Mouse (Mus musculus): ENCODE measurements around the gene Hist1h1d. TPM values are rescaled to one million over a fixed set of nuclear protein-coding genes. Genes with fewer than 3 reads are reported as not detected.
"Not testable (repeated sequence)": the region's sequence is repeated elsewhere in the genome, so short reads cannot be mapped to it uniquely, and the experiment has no call there.

Hist1h1d gene
- polyA plus RNA-seq, 1 experiment from 2014 or later: 0.09 TPM

- H3K36me3 ChIP-seq: no peaks in the 10 kb centered on the region
- WGBS: 74% methylated on average over 5 of the region's 5 CpGs
Measured at GRCm38 (mm10) chr13:23538249-23538648, 14.8 kb upstream of the Hist1h1d start.

GRCm38 (mm10) chr13:23539821-23540220 lies 13.2 kb upstream of the Hist1h1d start:
- not testable (repeated sequence) for H3K9me3 ChIP-seq (replicated peaks); H3K4me2 ChIP-seq; H3K27ac ChIP-seq (replicated peaks); H3K4me1 ChIP-seq; H3K9ac ChIP-seq (replicated peaks); H3K27me3 ChIP-seq (replicated peaks); ATAC-seq (ENCODE audit: low FRiP score); H3K36me3 ChIP-seq; H3K4me3 ChIP-seq (replicated peaks)
- WGBS: 73% methylated on average over 1 of the region's 1 CpGs

More at GRCm38 (mm10) chr13:23538249-23538648, 14.8 kb upstream of the Hist1h1d start:
- Histone ChIP-seq H3K4me3 (replicated peaks) (no peak overlapping the region), H3K4me2 (no peak overlapping the region), H3K9me3 (replicated peaks) (no peaks in the 10 kb centered on the region), H3K4me1 (peaks cover 17% of the 10 kb centered on the region), H3K27ac (replicated peaks) (no peak overlapping the region), H3K27me3 (replicated peaks) (no peaks in the 10 kb centered on the region), H3K9ac (replicated peaks) (no peak overlapping the region)
- ATAC-seq (ENCODE audit: low FRiP score): no peak

- H3K27me3 ChIP-seq (replicated peaks): no peaks in the 10 kb centered on the region
- WGBS: 94% methylated on average over 3 of the region's 3 CpGs
- H3K36me3 ChIP-seq: no peaks in the 10 kb centered on the region
- no peak overlapping the region for H3K4me2 ChIP-seq
- H3K4me3 ChIP-seq (replicated peaks): no peak overlapping the region
- H3K27ac ChIP-seq (replicated peaks): no peak overlapping the region
- H3K4me1 ChIP-seq: peaks cover 5% of the 10 kb centered on the region
- ATAC-seq (ENCODE audit: low FRiP score): no peak
- no peak overlapping the region for H3K9ac ChIP-seq (replicated peaks)
- no peaks in the 10 kb centered on the region for H3K9me3 ChIP-seq (replicated peaks)
Measured at GRCm38 (mm10) chr13:23541497-23541896, 11.6 kb upstream of the Hist1h1d start.

GRCm38 (mm10) chr13:23542225-23542980 lies 10.7 kb upstream of the Hist1h1d start:
- WGBS: 4% methylated on average over 3 of the region's 3 CpGs
- Histone ChIP-seq H3K27ac (replicated peaks) (peak overlapping the region; percentile 75), H3K4me2 (peak overlapping the region; percentile 67), H3K9ac (replicated peaks) (peak overlapping the region; percentile 49), H3K4me3 (replicated peaks) (peak overlapping the region; percentile 42)
- not testable (repeated sequence) for H3K36me3 ChIP-seq; H3K27me3 ChIP-seq (replicated peaks); ATAC-seq (ENCODE audit: low FRiP score); H3K9me3 ChIP-seq (replicated peaks); H3K4me1 ChIP-seq

GRCm38 (mm10) chr13:23542999-23543607 lies 10.0 kb upstream of the Hist1h1d start, which contains the start of gene Hist1h2bh:
Gene Hist1h2bh, minus strand, starts transcription at chr13:23543392.
- not testable (repeated sequence) for H3K36me3 ChIP-seq; H3K4me1 ChIP-seq; H3K27me3 ChIP-seq (replicated peaks); H3K9me3 ChIP-seq (replicated peaks)
- peak within 1 kb of the TSS; percentile 67 for H3K4me2 ChIP-seq
- peak within 1 kb of the TSS; percentile 88 for H3K27ac ChIP-seq (replicated peaks)
- WGBS: 1% methylated on average over 39 of the region's 42 CpGs
- H3K4me3 ChIP-seq (replicated peaks): peak within 1 kb of the TSS; percentile 52
- ATAC-seq (ENCODE audit: low FRiP score): peak; percentile 90
- H3K9ac ChIP-seq (replicated peaks): peak within 1 kb of the TSS; percentile 49

GRCm38 (mm10) chr13:23543965-23544786 lies 8.9 kb upstream of the Hist1h1d start, which contains the start of gene Hist1h3f:
Gene Hist1h3f, plus strand, starts transcription at chr13:23544052.
- Histone ChIP-seq H3K4me3 (replicated peaks) (peak within 1 kb of the TSS; percentile 52), H3K27ac (replicated peaks) (peak within 1 kb of the TSS; percentile 88), H3K9me3 (replicated peaks) (no peaks in the 10 kb centered on the region), H3K27me3 (replicated peaks) (no peaks in the 10 kb centered on the region), H3K4me2 (peak within 1 kb of the TSS; percentile 67), H3K36me3 (no peaks in the 10 kb centered on the region), H3K9ac (replicated peaks) (peak within 1 kb of the TSS; percentile 54), H3K4me1 (peaks cover 5% of the 10 kb centered on the region)
- peak; percentile 96 for ATAC-seq (ENCODE audit: low FRiP score)
- 1% methylated on average over 27 of the region's 45 CpGs for WGBS

GRCm38 (mm10) chr13:23544787-23545120 lies 8.3 kb upstream of the Hist1h1d start:
- H3K4me1 ChIP-seq; ATAC-seq (ENCODE audit: low FRiP score); H3K9ac ChIP-seq (replicated peaks); H3K9me3 ChIP-seq (replicated peaks); H3K27me3 ChIP-seq (replicated peaks); H3K36me3 ChIP-seq: not testable (repeated sequence)
- 0 out of 2 replicates have a peak overlapping the region, but pooled peaks have one; percentile 88 for H3K27ac ChIP-seq (replicated peaks)
- WGBS: 0% methylated on average over 14 of the region's 14 CpGs
- H3K4me2 ChIP-seq: peak overlapping the region; percentile 67
- peak overlapping the region; percentile 52 for H3K4me3 ChIP-seq (replicated peaks)

GRCm38 (mm10) chr13:23546694-23547093 lies 6.4 kb upstream of the Hist1h1d start:
- ATAC-seq (ENCODE audit: low FRiP score): no peak
- Histone ChIP-seq H3K27ac (replicated peaks) (no peak overlapping the region), H3K4me1 (peaks cover 11% of the 10 kb centered on the region), H3K36me3 (no peaks in the 10 kb centered on the region), H3K4me3 (replicated peaks) (no peak overlapping the region), H3K4me2 (no peak overlapping the region), H3K27me3 (replicated peaks) (no peaks in the 10 kb centered on the region), H3K9ac (replicated peaks) (no peak overlapping the region), H3K9me3 (replicated peaks) (no peaks in the 10 kb centered on the region)
- WGBS: 83% methylated on average over 5 of the region's 5 CpGs

- Histone ChIP-seq H3K9me3 (replicated peaks) (no peaks in the 10 kb centered on the region), H3K36me3 (no peaks in the 10 kb centered on the region), H3K9ac (replicated peaks) (peak overlapping the region; percentile 51), H3K4me2 (peak overlapping the region; percentile 68), H3K27me3 (replicated peaks) (no peaks in the 10 kb centered on the region), H3K4me3 (replicated peaks) (peak overlapping the region; percentile 49), H3K4me1 (peaks cover 24% of the 10 kb centered on the region), H3K27ac (replicated peaks) (peak overlapping the region; percentile 90)
- WGBS: 3% methylated on average over 3 of the region's 3 CpGs
- ATAC-seq (ENCODE audit: low FRiP score): no peak
Measured at GRCm38 (mm10) chr13:23550761-23551145, 2.3 kb upstream of the Hist1h1d start.

GRCm38 (mm10) chr13:23551146-23551834 lies 1.8 kb upstream of the Hist1h1d start, which contains the start of gene Hist1h4f:
Gene Hist1h4f, minus strand, starts transcription at chr13:23551648.
- Histone ChIP-seq H3K27ac (replicated peaks) (peak within 1 kb of the TSS; percentile 90), H3K4me3 (replicated peaks) (peak within 1 kb of the TSS; percentile 49), H3K4me2 (peak within 1 kb of the TSS; percentile 68), H3K9ac (replicated peaks) (peak within 1 kb of the TSS; percentile 51), H3K4me1 (peaks cover 25% of the 10 kb centered on the region)
- H3K9me3 ChIP-seq (replicated peaks); H3K27me3 ChIP-seq (replicated peaks); H3K36me3 ChIP-seq: not testable (repeated sequence)
- ATAC-seq (ENCODE audit: low FRiP score): peak; percentile 90
- under 1% methylated on average over 47 of the region's 47 CpGs for WGBS
